ENCODE assay signal across 12 mouse cellular contexts in genomic region chr12:83000033-83000570, GRCm38 (mm10).
A peak's percentile ranks its signal among the peaks of the same experiment; 100 is the strongest.
DNase-seq lines count a peak whose midpoint lies in the region.
"Had no signal": no experiment of that assay in that cellular context is flagged by ENCODE, and none has a peak within 500 bp of the region (broad histone marks: within the 10 kb centered on the region; RNA-seq: fewer than 3 reads in every experiment).

No protein-coding gene starts in this region.

- WGBS in heart, embryonic 10.5 days = 85% methylated on average over 11 of the region's 11 CpGs

- H3K9me3 ChIP-seq in heart, embryonic 10.5 days = no peaks in the 10 kb centered on the region
- H3K9me3 ChIP-seq: embryonic facial prominence, embryonic 13.5 days; stomach, embryonic 15.5 days had no signal

- intact Hi-C loops in heart, postnatal 10 days (cut with DNase I) = no loop called here

- H3K27ac ChIP-seq in heart, embryonic 10.5 days = no peak overlapping the region
- H3K27ac ChIP-seq: embryonic facial prominence, embryonic 13.5 days; hindbrain, embryonic 10.5 days; liver, embryonic 14.5 days; stomach, embryonic 15.5 days had no signal

- H3K27me3 ChIP-seq in heart, embryonic 10.5 days (ENCODE audit: insufficient read depth, poor library complexity, severe bottlenecking) = no peaks in the 10 kb centered on the region
- H3K27me3 ChIP-seq: embryonic facial prominence, embryonic 13.5 days; stomach, embryonic 15.5 days had no signal

- H3K4me3 ChIP-seq in heart, embryonic 10.5 days = no peak overlapping the region
- H3K4me3 ChIP-seq: embryonic facial prominence, embryonic 13.5 days; hindbrain, embryonic 10.5 days; stomach, embryonic 15.5 days had no signal

- no peaks in the 10 kb centered on the region for H3K36me3 ChIP-seq in heart, embryonic 10.5 days
- H3K36me3 ChIP-seq: embryonic facial prominence, embryonic 13.5 days; hindbrain, embryonic 10.5 days; stomach, embryonic 15.5 days had no signal

- DNase-seq in adrenal gland, postnatal 10 days = peak; percentile 24
- DNase-seq in adrenal gland, adult 8-10 months = no peak
- peak; percentile 51 to 76 for DNase-seq in heart, adult 18-20 months
- DNase-seq in heart, embryonic 10.5 days (ENCODE audit: low spot score) = no peak
- peak; percentile 14 to 16 for DNase-seq in cerebellum, postnatal 36 days
- peak; percentile 44 to 47 for DNase-seq in heart, postnatal 10 days
- DNase-seq in spleen, adult 18-20 months = no peak
- no peak for DNase-seq in urinary bladder, postnatal 10 days (ENCODE audit: low spot score)

- H3K4me1 ChIP-seq in heart, embryonic 10.5 days = no peaks in the 10 kb centered on the region
- H3K4me1 ChIP-seq: embryonic facial prominence, embryonic 13.5 days; stomach, embryonic 15.5 days had no signal

Comparison
In these comparisons a context has a peak if more than half of its experiments do, and no peak if none do; other contexts are left out.
1. DNase-seq: peak in adrenal gland, postnatal 10 days (single experiment), heart, adult 18-20 months (2 of 2), cerebellum, postnatal 36 days (2 of 2) and heart, postnatal 10 days (2 of 2); none in adrenal gland, adult 8-10 months (single experiment), heart, embryonic 10.5 days (single experiment), spleen, adult 18-20 months (0 of 2) and urinary bladder, postnatal 10 days (single experiment).